Mouse (Mus musculus): ENCODE results near the gene Eef2.
A peak's percentile ranks its signal among the peaks of the same experiment; 100 is the strongest.
"Not testable (repeated sequence)": the region's sequence is repeated elsewhere in the genome, so short reads cannot be mapped to it uniquely, and the experiment has no call there.

The Eef2 gene

GRCm38 (mm10) chr10:81181860-81182259, 5.4 kb downstream of the Eef2 start:
- not testable (repeated sequence) for DNase-seq

GRCm38 (mm10) chr10:81182336-81183333, 6.2 kb downstream of the Eef2 start, which contains the start of gene Dapk3:
Gene Dapk3, plus strand, starts transcription at chr10:81183005.
- DNase-seq = peak; percentile 98

DNA sequence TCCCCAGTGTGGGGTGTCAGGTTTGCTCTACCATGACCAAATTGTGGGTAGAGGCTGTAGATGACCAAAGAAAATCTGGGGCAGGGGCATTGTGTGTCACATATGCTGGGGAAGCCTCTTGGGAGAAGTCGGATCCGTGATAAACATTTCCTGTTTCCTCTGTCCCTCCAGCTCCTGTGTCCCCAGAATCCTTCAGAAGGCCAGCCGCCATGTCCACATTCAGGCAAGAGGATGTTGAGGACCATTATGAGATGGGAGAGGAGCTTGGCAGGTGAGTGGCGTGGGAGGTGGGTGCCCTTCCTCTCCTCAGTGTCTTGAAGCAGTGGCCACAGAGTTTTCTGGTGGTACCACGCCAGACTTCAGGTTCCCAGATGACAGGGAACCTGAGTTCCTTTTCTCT, 7.4 kb downstream of the Eef2 start, which contains the start of gene 4930442H23Rik:
TSS of gene 4930442H23Rik (minus strand) at position 45 of the 400 bp plus-strand sequence.
- no peak for DNase-seq

- DNase-seq = peak; percentile 77
These were observed 8.3 kb downstream of the Eef2 start for GRCm38 (mm10) chr10:81184765-81185164.

GRCm38 (mm10) chr10:81187161-81187560, 10.7 kb downstream of the Eef2 start:
- DNase-seq = no peak

DNA sequence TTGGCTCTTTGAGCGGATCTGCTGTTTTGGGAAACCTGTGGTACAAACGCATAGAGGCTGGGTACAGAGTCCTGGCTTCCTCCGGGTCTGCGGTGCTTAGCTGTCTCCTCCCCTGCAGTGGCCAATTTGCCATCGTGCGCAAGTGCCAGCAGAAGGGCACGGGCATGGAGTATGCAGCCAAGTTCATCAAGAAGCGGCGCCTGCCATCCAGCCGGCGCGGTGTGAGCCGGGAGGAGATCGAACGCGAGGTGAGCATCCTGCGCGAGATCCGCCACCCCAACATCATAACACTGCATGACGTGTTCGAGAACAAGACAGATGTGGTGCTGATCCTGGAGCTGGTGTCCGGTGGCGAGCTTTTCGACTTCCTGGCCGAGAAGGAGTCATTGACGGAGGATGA, 13.4 kb downstream of the Eef2 start:
- DNase-seq = no peak

DNA sequence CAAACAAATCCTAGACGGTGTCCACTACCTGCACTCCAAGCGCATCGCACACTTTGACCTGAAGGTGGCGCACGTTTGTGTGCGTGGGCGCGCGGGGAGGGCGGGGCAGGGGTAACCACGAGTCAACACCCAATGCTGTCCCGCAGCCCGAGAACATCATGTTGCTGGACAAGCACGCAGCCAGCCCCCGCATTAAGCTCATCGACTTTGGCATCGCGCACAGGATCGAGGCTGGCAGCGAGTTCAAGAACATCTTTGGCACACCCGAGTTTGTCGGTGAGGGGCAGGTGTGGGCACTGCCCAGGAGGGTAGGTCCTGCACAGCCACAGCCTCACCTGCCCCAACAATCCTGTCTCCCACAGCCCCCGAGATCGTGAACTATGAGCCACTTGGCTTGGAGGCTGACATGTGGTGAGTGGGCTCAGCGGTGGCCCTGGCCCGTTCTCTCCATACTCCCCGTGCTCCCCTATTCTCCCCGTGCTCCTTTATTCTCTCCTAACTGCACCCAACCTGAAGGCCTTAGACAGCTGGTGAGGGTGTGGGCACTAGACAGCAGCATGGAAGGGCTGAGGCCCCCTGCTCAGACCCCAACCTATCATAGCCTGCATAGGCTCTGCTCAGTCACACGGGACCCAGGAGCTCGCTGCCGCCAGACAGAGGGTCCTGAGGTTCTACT, 13.9 kb downstream of the Eef2 start:
- peak; percentile 54 for DNase-seq

- DNase-seq = no peak
These were observed 14.5 kb downstream of the Eef2 start for GRCm38 (mm10) chr10:81190912-81191321.

DNA sequence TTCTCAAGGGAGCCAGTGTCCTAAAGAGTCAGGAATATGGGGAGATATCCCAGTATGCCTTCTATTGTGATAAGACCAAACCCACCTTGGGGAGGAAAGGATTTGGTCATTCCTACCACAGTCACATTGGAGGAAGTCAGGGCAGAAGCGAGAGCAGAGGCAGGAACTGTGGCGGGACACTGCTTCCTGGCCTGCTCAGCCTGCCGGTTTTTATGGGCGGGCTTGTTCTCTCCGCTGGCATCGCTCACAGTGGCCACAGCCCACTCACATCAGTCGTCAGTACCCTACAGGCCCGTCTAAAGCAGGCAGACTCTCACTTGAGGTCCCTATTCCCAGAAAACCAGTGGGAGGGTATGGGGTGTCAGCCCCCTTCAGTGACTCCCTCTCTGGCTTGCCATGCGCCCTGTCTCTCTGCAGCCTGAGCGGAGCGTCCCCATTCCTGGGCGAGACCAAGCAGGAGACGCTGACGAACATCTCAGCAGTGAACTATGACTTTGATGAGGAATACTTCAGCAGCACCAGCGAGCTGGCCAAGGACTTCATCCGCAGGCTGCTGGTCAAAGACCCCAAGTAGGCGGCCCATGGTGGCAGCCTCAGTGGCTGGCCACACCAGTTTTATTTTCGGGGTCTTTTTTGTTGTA, 15.0 kb downstream of the Eef2 start:
- no peak for DNase-seq

GRCm38 (mm10) chr10:81192270-81192967, 16.0 kb downstream of the Eef2 start:
- DNase-seq = peak; percentile 84

DNA sequence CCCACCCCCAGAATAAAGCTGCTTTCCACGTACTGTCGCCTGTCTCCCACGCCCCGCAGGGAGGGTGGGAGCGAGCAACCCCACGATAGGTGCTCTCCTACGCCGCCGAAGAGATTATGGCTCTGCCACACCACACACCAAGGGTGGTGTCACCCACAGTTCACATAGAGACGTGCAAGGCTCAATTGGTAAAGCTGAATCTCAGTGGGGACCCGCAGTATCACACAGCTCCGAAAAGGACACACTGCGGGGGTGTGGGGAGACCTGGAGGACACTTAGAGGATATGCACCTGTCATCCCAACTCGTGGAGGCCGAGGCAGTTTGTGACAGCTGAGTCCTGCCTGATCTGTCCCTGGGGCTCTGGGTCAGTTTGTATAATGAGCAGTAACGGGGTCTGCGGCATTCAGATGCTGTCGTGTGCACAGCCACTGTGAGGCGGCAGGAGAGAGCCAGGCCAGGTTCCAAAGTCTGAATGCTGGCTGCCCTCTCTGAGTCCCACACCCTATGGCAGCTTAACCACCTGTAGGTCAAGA, 16.6 kb downstream of the Eef2 start:
- DNase-seq = no peak

DNA sequence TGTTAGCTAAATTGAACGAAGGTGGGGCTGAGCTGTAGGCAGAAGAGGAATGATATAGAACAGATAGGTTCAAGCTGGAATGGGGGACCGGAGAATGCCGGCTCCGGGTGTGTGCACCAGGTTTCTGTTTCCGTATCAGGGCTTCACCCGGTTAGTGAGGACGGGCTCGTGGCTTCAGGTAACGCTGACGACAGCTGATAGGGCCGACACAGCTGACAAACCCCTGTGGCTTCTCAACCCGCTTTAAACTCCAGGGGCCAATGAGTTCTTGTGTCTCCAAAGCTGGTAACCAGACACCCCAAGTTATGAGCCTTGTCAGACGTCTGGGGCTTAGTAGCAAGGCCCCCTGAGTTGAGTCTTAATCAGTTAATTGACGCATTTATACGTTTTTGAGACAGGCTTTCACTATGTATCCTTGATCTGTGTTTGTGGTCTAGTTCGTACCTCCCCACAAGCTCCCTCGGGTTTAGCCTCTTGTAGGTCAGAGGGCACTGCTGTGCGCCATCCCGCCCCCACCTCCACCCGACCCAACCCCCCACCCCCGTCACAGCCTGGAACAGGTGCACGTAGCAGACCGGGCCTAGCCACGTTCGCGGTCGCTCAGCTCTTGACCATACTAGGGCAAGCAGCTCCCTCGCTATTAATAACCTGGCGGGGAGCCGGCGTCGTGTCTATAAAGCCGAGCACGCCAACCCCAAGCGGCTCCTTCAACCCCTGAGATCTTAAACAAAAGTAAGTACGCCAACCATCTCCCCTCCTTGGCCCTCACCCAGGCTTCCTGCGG, 17.8 kb downstream of the Eef2 start:
- peak; percentile 65 for DNase-seq

GRCm38 (mm10) chr10:81195300-81195699, 18.9 kb downstream of the Eef2 start:
- no peak for DNase-seq

DNA sequence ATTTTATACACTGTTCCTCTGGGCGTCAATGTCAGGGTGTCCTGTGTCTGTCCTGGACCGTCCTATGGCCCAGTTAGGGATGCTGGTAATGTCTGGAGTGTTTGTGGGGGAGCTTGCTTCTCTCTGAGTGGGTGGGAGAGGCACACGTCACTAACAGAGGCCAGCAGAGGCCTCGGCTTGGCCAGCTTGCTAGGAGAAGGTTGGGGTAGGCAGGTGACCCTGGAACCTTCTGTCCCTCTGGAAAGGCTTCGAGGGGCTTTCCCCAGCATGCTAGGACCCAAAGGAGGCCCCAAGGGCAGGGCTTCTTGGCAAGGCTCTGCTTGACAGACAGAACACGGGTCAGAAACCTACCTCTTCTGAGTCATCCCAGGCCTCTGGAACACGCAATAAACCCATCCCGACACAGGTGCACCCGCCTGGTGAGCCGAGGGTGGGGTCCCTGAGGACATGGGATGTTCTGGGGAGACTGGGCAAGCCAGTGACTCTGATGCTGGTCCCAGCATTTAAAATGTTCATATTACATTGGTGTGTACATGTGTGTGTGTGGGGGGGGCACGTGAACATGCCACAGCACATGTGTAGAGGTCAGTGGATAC, 20.1 kb downstream of the Eef2 start:
- DNase-seq = no peak

- DNase-seq = no peak
These were observed 20.9 kb downstream of the Eef2 start for GRCm38 (mm10) chr10:81197305-81197704.

GRCm38 (mm10) chr10:81198230-81198629, 21.8 kb downstream of the Eef2 start:
- DNase-seq = peak; percentile 87

GRCm38 (mm10) chr10:81198990-81199389, 22.6 kb downstream of the Eef2 start:
- no peak for DNase-seq

GRCm38 (mm10) chr10:81200141-81200540, 23.7 kb downstream of the Eef2 start:
- no peak for DNase-seq

GRCm38 (mm10) chr10:81200605-81201287, 24.3 kb downstream of the Eef2 start:
- DNase-seq = no peak
